Mouse (Mus musculus) thymus, postnatal 25 days (tissue): ENCODE results near the gene Stt3b.
A peak's percentile ranks its signal among the peaks of the same experiment; 100 is the strongest.

Experiments
- DNase-seq: peaks from one replicate; pipeline ENCODE4 v3.0.0; 2022

The Stt3b gene

DNA sequence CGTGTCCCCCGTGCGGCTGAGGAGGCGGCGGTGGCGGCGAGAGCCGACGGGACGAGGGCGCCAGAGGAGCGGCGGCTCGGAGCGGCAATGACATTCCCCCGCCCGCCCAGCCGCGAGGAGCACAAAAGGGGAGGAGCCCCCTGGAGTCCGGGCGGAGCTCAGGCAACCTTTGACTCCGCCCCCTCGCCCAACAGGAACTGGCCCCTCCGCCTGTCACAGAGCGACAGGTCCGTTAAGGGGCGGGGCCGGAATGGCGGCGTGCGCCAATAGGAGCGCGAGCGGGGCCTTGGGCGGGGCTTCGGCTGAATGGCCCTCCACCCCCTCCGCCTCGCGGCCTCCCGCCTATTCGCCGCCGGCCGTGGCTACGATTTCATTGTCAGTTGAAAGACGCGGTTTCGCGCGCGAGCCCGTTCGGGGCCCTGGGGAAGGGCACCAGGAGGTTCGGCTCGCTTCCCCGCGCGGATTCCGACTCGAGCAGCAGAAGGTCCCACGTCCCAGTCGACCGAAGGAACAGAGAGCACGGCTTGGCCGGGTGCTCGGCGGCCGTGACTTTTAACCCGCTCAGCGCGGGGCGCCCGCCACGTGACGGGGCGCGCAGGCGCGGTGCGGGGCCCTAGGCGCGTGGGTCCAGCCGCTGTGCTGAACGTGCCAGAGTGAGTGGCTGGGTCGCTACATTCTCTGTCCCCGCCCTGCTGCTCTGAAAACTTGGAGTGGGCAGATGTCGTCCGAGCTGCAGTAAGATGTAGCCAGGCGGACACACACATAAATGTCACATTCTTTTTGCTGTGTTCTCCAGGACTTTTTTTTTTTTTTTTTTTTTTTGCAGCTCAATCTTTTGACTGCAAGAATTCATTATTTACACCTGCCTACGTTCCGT lies at the start of gene Stt3b:
Gene Stt3b (minus strand): TSS at position 76 of the 877 bp plus-strand sequence.
- peak; percentile 100 for DNase-seq

DNA sequence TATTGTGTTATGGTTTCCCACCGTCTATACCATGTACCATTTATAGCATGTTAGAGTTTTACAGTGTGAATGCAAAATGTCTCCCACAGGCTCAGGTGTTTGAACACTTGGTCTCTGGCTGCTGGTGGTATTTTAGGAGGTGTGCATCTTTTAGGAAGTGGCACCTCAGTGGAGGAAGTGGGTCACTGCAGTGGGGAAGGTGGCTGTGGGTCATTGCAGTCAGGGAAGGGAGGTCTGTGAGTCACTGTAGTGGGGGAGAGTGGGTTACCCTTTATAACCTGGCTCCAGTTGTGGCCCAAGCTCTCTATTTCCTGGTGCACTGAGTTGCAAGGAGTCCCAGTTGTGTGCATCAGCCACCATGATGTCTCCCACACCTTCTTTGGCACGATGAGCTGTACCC lies 48.2 kb upstream of the Stt3b start:
- DNase-seq = no peak

DNA sequence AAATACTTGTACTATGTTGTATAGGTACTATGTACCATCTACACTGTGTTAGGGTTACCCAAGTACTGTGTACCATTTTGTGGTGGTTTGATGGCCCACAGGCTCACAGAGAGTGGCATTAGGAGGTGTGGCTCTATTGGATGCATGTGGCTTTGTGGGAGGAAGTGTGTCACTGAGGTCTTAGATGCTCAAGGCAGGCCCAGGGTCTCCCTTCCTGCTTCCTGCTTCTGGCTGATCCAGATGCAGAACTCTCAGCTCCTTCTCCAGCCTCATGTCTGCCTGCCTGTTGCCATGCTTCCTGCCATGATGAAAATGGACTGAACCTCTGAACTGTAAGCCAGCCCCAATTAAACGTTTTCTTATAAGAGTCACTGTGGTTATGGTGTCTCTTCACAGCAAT lies 47.8 kb upstream of the Stt3b start:
- DNase-seq = no peak

DNA sequence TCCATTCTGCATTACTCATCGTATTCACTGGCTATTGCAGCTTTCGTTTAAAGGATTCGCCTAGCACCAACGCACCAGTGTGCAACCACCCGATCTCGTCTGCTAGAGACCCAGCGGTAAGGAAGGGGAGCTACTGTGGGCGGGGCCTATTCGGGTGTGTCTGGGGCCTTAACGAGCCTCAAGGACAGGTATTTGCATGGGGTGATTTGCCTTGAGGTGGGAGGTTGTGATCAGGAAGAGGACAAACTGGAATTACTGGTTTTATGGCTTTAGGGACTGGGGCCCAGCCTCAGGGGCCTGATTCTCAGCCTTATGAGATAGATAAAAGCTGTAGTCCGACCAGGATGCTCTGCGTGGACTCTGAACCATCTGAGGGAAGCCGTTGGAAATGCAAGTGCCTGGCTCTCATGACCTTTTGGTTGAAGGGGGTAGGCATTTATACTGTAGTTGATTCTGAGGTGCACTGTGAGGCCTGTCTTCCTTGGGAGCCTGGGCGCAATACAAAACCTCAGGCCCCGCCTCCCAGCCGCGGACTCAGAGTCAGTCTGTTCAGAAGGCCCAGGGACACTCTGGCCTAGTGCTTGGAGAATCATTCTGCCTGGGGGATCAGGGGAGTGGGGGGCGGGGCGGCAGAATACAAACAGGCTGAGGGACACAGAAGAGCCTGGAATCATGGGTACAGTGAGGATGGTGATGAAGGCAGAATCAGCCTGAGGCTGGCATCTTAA lies 46.7 kb upstream of the Stt3b start:
- DNase-seq = no peak

DNA sequence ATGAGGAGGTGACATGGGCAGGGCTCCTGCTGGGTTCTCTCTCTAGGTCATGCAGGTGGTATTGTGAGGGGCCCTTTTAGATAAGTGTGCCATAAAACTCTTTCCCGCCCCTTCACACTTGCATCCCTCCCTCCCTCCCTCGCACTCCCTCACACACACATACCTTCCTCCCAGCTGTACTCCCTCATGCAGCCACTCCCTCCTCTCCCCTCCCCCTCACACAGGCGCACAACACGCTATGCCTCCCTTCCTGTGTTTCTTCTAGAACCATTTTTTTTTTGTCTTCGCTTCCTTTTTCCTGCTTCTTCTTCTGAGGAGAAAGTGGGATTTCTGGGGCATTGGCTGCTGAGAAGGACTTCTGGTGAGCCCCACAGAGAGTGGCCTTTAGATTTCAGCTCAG lies 45.8 kb upstream of the Stt3b start:
- DNase-seq = peak; percentile 27

DNA sequence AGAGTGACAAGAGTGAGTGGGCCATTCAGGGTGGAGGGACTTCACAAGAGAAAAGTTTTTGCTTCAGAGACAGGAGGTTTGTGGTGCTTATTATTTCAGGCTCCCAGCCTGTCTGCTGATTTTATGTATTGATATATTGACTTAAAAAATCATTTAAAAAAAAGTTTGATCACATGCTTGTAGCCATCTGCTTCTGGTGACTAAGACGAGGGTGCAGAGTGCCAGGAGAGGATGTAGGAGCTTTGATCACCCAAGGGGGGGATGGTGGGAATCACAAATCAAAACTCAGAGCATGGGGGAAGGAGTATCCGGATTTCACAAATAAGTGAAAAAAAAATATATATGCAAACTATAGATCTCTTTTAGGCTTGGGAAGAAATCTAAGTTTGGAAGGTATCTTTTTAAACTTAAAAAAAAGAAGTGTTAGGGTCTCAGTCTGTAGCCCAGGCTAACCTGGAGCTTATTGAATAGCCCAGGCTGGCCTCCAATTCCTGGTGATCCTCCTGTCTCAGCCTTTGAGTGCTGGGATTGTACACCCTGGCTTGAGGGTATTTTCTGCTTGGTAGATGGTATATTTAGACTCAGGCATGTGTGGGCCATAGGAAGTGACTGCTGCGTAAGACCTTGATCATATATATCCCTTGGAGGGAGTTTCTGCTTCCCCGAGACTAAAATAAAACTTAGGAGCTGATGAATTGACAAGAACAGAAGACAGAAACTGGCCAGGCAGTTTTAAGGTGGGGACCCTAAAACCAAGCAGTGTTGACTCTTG lies 39.7 kb upstream of the Stt3b start:
- DNase-seq = no peak

DNA sequence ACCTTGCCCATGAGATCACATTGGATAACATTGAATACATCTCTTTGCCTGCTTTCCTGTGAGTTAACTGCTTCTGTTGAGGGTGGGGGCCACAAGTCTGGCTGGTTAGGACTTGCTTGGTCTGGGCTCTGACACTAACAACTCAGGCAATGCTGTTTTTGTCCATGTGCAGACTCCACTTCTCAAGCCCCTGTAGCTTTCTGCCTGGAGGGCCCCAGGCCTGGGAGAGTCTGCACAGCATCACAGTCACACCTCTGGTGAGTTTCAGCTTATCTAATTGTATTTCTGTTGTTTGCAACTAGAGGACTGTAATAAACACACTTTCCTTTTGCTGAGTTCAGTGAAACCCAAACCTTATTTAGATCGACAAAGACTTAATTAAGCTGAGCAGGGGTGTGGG lies 38.9 kb upstream of the Stt3b start:
- no peak for DNase-seq

DNA sequence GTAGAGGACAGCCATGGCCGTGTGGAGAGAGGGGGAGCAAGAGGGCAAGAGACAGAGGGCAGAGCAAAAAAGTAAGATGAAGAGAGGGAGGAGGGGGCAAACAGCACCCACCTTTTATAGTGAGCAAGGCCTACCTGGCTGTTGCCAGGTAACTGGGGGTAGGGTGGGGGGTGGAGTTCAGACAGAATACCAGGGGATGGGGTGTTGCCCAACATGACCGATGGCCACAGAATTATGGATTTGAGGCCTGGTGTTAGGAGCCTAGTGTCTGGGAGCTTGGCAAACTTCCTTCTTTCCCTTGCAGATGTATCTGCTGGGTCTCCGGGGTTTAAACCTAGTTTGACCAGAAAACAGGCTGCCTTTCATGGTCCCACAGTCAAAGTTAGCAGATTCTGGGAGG lies 34.7 kb upstream of the Stt3b start:
- no peak for DNase-seq

DNA sequence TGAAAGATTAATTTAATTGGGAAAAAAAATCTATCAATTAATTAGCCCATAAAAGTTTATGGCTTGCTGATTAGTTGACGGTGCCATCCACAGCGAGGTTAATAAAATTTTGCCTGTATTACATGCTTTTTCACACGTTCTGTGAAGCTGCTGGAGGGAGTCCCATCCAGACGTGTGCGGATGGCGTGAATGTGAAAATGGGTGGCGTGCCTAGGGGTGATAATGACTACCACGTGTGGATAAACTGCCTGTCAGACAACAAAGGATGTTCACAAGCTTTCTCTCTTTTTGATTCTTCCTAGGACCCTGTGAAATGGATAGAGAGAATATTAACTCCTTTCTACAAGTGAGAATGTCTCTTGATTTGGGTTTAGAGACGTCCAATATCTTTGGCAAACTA lies 31.4 kb upstream of the Stt3b start:
- DNase-seq = no peak

DNA sequence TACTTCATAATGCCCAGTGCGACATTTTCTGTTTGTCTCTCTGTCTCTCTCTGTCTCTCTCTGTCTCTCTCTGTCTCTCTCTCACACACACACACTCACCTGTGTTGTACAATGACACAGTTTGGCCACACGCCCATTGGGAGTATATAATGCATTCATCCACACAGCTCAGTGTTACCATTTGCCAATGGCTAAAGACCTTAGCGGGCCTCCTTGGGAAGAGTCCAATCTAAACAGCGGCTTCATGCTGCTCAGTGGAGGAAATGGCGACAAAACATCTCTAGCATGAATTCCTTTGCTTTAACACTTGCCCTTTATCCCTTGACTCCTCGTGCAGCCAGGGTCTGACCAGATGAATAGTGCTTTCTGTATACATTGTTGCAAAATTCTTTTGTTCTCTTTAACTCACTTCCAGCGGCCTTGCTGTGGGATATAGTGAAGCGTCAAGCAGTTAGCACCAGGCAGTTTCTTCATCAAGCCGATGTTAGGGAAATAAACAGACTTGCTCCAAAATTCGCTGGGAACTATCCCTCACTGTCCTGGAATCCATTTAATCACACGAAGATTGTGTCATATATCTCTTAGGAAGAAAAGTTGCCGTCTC lies 30.1 kb upstream of the Stt3b start:
- DNase-seq = no peak

DNA sequence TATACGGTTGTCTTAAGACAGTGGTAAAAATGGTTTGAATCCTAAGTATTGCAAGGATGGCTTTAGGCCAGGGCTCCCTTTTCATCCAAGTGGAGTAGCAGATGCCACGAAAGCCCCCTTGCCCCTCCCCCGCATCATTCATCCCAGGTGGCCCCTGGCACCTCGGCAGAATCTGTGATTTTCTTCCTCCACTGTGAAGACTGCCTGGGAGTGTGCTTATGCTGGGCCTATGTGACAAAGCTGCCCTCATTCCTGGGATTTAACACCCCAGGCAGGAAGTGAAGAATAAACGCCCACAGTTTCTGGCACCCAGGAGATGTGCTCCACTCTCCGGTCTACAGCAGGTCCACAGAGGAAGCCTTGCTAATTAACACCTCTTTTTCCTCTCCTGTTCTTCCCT lies 28.6 kb upstream of the Stt3b start:
- DNase-seq = no peak

DNA sequence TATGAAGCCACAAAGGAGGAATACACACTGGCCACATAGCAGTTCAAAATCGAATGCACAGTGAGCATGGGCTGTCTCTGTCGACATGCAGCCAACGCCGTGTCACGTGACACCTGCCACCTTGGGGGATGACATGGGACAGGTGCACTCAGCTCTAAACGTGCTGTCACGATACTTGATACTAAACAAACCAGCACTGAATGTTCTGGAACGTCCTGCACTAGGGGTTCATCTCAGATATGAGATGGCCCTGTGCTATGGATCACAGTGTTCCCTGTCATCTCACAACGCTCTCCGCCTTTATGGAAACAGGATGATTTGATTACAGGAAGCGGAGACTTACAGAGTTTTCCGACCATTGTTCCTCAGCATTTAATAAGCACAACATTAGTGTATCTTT lies 22.8 kb upstream of the Stt3b start:
- no peak for DNase-seq

DNA sequence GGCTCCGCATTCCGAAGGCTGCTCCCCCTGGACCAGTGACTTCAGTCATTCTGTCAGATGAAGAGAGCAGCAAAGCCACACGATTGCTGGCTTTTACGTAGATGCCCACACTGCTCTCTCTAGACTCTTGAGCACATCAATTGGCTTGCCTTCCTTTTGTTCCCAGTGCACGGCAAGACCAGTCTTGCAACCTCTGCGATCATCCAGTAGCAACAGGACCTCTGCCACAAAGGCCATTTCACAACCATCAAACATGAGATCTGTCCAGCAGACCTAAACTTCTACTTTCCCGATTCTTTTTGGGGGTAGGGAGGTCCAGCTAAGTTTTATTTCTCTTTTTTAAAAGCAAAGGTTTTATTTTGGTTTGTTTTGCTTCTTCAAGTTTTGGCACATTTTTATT lies 22.1 kb upstream of the Stt3b start:
- DNase-seq = no peak

DNA sequence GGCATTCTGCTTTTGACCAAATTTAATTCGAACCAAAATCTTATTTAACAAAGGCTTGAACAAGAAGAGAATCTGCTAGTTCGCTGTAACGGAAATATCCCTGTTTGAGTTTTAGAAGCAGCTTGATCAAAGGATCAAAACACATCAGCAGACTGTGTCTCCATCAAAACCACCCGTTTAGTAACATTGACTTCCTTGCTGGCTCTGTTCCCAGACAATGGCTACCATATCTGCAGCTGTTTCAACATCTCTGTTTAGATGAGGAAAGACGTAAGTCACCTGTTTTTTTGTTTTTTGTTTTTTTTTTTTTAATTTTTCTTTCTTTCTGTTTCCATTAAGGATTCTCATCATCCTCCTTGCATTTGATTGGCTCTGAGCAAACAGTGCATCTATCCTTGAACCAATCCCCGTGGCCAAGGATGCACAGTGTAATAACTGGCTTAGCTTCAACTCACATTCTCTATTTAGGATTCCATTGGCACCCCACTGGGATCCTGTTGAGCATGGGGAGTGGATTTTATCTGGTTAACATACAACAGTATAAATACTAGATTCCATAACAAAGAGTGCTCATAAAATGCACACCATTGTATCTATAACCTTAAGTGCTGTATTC lies 20.7 kb upstream of the Stt3b start:
- DNase-seq = no peak

DNA sequence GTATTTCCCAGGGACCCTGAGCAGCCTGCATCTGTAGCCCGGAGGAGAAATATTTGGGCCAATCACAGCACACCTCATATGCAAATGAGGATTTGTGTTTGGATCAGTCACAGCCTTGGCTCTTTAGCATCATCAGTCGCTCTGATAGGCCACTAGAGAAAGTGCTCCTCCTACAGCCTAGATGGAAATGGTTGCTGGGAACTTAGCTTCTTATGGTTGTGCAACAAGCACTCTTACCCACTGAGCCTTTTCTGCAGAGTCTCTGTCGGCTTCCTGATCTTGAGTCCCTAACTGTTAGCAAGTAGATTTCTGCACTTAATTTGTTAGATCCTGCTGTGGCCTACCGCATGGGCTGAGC lies 16.3 kb upstream of the Stt3b start:
- no peak for DNase-seq

DNA sequence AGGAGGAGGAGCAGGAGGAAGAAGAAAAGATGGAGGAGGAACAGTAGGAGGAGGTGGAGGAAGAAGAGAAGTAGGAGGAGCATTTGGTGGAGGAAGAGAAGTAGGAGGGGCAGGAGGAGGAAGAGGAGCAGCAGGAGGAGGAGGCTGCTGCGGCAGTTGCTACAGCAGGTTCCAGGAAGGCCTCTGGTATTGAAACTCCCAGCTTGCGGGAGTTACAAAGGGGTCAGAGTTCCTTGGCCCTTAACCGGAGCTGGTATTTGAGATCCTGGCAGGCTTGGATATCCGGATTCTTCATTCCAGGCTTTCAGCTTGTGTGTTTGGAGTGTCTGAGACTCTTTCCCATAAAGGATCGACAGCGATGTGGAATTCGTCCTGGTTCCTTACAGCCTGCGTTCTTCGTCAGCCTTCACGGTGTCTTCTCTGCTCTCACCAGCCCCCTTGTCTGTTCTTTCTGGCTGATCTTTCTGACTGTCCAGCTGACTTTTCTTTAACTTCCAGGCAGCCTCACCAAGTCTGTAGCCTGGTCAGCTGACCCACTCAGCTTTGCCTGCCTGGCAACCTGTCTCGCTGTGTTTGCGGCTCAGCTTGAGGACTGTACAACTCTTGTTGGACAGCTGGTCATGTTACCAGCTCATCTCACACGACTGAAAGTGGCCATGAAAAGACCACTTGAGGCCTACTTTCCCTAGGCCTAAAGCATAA lies 15.8 kb upstream of the Stt3b start:
- no peak for DNase-seq

DNA sequence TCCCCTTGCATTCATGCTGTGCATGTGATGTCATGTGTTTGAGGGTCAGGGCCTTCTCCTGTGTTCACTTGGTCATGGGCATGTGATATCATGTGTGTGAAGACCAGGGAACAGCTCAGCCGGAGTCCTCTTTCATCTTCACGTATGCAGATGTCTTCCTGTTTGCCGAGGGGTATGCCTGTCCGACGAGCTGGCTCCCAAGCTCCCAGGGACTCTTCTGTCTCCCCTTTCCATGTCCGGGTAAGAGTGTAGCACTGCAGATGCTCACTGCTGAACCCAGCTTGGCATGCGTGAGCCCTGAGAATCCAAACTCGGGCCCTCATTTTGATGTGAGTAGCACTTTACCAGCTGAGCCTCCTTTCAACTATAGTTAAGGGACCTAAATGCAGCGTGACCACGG lies 13.4 kb upstream of the Stt3b start:
- no peak for DNase-seq

DNA sequence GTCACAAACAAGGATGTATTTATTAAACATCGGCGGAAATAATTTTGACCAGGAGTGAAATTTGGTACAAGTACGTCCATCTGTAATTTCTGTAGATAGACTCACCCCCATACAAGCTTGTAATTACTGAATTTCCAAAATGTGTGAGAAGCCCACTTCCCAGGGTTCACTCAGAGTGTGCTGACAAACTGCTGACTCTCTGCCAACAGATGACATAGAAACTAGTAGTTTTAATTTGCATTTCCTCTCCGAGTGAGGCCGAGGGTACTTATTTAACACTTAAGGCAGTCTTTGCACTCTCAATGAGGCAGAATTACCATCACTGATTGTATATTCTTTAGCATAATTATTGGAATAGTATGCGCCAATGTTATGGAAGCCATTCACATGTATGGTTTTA lies 12.2 kb upstream of the Stt3b start:
- no peak for DNase-seq

DNA sequence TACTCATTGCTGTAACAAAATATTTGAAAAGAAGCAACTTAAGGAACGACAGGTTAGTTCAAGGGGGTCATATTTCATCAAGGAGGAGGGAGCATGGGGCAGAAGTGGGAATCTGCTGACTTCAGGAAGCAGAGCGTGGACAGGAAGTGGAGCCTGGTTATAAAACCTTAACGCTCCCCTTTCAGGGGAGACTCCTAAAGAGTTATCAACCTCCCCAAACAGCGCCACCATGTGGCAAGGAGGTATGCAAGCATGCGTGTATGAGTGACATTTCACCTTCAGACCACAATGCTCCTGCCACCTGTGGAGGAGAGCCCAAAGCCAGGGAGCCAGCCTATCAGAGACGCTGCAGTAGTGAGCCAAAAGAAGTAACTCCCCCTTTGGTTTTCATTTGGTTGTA lies 10.8 kb upstream of the Stt3b start:
- DNase-seq = no peak

DNA sequence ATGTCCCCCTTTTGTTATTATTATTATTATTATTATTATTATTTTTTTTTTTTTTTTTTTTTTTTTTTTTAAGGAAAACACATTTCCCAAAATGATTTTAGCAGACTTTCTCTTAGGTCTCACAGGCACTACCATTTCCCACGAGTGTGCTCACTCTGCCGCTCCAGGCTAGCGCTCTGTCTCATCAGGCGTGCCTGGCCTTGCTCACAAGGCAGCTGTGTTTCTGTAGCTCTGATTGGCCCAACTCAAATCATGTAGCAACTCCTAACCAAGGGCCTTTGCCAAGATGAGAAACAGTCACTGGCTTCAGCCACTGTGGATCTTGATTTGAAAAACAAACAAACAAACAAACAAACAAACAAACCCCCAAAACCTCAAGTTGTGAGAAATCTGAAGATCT lies 9.9 kb upstream of the Stt3b start:
- no peak for DNase-seq

DNA sequence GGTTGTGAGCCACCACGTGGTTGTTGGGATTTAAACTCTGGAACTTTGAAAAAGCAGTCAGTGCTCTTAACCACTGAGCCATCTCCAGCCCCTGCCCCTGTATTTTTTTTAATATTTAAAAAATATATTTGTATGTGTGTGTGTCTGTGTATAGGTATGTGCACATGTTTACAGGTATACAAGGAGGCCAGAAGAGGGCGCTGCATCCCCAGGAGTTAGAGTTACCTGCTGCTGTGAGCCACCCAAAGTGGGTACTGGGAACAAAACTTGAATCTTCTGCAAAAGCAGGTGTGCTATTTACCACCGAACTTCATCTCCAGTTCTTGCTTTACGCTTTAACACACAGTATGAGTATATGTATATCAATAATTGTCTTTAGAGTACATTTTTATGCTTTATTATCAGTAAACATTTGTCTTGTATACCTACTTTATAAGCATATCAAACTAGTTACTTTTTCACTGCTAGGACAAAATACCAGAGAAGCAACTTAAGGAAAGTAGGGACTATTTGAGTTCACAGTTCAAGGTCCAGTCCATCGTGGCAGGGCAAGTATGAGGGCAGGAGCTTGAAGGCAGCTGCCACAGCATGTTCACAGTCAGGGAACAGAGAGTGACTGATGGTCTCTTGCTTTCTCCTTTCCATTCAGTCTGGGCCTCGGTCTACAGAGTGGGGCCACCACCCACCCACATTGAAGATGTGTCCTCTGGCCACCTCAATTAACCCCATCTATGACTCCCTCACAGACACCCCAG lies 8.6 kb upstream of the Stt3b start:
- DNase-seq = no peak

DNA sequence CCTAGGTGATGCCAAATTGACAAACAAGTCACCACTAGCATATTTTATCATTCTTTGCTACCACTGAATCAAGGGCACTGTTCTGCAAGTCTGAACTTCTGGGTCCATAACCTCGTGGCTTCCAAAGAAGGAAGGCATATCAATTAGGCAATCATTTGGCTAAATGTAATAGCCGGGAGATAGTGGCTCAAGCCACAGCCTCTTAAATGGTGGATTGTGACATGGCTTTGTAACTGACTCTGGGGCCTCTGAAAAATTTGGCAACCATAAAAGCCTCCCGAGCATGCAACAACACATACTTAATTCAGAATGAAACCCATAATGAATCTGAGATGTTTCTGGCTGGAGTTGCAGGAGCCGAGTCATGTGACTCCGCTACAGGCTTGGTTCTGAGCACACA lies 6.8 kb upstream of the Stt3b start:
- DNase-seq = no peak
